Mouse (Mus musculus) small intestine, adult 2 months (tissue): ENCODE data around the gene Txn2. TPM values are rescaled to one million over a fixed set of nuclear protein-coding genes. Genes with fewer than 3 reads are reported as not detected.

Experiments used
- H3K27ac ChIP-seq: fragments of 200-500 bp; 2 replicates; pipeline ENCODE4 v1.5.1; 2012; ENCODE audit warnings: low read depth, low read length, control low read depth, inconsistent platforms; ENCODE audit not compliant: insufficient read depth
- H3K27me3 ChIP-seq: fragments of 200-500 bp; 2 replicates; pipeline ENCODE4 v1.6.1; 2012; ENCODE audit warnings: mild to moderate bottlenecking, moderate library complexity, low read length, inconsistent platforms; ENCODE audit not compliant: control insufficient read depth, insufficient read depth
- H3K36me3 ChIP-seq: fragments of 200-500 bp; 2 replicates; pipeline ENCODE4 v1.6.1; 2012; ENCODE audit warnings: mild to moderate bottlenecking, low read length, control low read depth, inconsistent platforms; ENCODE audit not compliant: control insufficient read depth, insufficient read depth
- H3K4me1 ChIP-seq: fragments of 200-500 bp; 2 replicates; pipeline ENCODE4 v1.6.1; 2012; ENCODE audit warnings: low read length, inconsistent platforms, mixed read lengths; ENCODE audit not compliant: control insufficient read depth, insufficient read depth, insufficient read length
- H3K4me3 ChIP-seq: fragments of 200-500 bp; 2 replicates; pipeline ENCODE4 v1.5.1; 2012; ENCODE audit warnings: low read depth, mild to moderate bottlenecking, control low read depth, inconsistent platforms, low read length, moderate library complexity
- CTCF ChIP-seq: fragments of 200-500 bp; IDR thresholded peaks from 2 replicates; pipeline ENCODE4 v1.5.1; 2012; ENCODE audit warnings: low read depth, mild to moderate bottlenecking, control low read depth, inconsistent platforms, low read length, moderate library complexity, mixed read lengths; ENCODE audit not compliant: insufficient replicate concordance, insufficient read length; ENCODE audit errors: extremely low read depth
- POLR2A ChIP-seq: fragments of 200-500 bp; IDR thresholded peaks from 2 replicates; pipeline ENCODE4 v1.6.1; 2012; ENCODE audit warnings: low read depth, mild to moderate bottlenecking, control low read depth, inconsistent platforms, low read length, moderate library complexity
- WGBS: fragments of 180-500 bp; shearing (Covaris S2); methylation state at CpG from one replicate; pipeline ENCODE4 v1.1.7; 2018; 5-methylcytosine and 5-hydroxymethylcytosine counted together
- polyA plus RNA-seq: library from polyadenylated mRNA; depleted of rRNA; stranded (reverse); fragments of >200 nt; gene quantifications from 2 replicates; pipeline ENCODE4 v1.2.3, GENCODE M21; 2012; rRNA removed

Gene Txn2
- 157 and 222 TPM in 2 replicates for polyA plus RNA-seq

DNA sequence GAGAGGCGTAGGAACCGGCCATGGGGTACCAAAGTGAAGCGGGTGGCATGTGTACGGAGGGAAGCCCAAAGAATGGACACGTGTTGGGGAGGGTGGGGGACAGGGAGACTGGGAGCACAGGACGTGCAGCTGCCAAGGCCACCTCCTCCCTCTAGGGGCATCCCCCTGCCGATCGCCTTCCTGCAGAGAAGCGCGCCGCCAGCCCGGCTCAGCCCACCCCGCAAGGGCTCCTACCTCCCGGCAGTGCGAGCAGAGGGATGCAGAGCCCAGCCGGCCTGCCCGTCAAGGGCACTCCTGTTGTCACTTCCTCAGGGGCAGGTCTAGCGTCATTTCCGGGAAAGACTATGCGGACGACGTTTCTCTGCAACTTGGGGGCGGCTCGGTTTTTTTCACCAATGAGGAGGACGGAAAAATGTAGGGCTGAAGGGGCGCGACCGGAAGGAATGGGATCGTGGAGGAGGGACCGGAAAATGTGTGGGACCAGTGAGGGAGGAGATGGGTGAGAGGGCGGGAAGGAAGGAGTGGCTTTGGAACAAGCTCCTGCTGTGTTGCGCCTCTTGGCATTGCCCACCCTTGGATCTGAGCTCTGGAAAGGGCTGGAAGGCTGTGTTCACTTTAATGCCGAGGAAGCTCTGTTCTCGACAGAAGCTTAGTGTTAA, at the start of gene Txn2:
Txn2 (minus strand) TSS at position 334 of the 659 bp plus-strand sequence.
- under 1% methylated on average over 34 of the region's 34 CpGs for WGBS
- H3K36me3 ChIP-seq: peaks cover 18% of the 10 kb centered on the region
- peak within 1 kb of the TSS; percentile 88 for H3K27ac ChIP-seq

DNA sequence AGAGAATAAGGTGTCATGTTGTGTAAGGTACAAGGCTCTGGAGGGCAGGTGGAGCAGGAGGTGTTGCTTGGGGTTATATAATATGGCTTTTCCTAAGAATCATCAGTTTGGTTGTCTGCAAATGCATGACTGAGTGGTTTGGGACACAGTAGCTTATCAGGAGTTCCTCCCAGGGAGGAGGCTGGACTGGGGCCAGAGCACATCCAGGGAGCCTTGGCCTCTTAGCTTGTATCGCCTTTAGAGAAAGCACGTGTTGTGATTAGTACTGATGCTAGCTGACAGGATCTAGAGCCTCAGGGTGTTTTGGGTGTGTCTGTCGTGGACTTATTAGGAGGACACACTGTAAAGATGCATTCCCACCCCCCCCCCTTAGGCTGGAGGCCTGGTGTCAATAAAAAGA, 48.9 kb upstream of the Txn2 start:
- Histone ChIP-seq H3K27me3 (no peaks in the 10 kb centered on the region; the same call in 1 of the 2 replicates), H3K4me3 (no peak overlapping the region), H3K27ac (no peak overlapping the region), H3K4me1 (no peaks in the 10 kb centered on the region), H3K36me3 (no peaks in the 10 kb centered on the region)
- TF ChIP-seq POLR2A: no peak
- no peak for TF ChIP-seq CTCF
- WGBS: 37% methylated on average over 3 of the region's 3 CpGs

More for the DNA sequence above, at the start of gene Txn2:
- Histone ChIP-seq H3K4me1 (peaks cover 15% of the 10 kb centered on the region), H3K27me3 (no peaks in the 10 kb centered on the region), H3K4me3 (peak within 1 kb of the TSS; percentile 86)
- TF ChIP-seq POLR2A (peak; percentile 93), CTCF (no peak)

DNA sequence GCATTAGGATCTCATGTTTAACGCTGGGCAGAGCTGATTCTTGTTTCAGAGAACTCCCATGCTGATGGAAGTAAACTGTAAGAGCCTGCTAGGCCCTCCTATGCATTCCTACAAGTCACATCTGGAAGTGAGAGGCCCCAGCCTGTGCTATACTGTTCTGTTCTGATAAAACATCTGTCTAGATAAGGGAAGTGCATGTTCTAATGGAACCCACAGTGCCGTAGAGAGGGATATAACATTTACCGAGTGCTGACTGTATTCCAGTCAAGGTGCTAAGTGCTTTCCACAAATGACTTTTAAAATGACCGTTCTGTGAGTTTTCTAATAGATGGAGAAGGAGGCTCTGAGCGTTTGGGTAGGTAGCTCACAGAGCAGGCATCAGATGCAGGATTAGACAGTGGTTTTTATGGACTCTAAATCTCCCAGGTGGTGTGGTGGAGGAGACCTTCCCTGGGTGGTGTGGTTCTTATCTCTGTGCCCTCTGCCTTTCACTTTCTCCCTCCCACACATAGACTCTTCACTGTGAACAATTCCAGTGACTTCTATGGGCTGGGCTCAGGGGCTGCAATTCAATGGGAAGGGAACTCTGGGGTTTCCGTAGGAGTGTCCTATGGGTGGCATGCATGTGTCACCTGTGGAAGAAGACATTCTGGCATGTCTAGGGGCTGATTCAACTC, 45.5 kb upstream of the Txn2 start:
- Histone ChIP-seq H3K36me3 (no peaks in the 10 kb centered on the region), H3K27ac (no peak overlapping the region), H3K4me3 (no peak overlapping the region), H3K27me3 (no peaks in the 10 kb centered on the region), H3K4me1 (peaks cover 3% of the 10 kb centered on the region; the same call in 1 of the 2 replicates)
- WGBS: 59% methylated on average over 6 of the region's 6 CpGs
- TF ChIP-seq CTCF (no peak), POLR2A (no peak)

DNA sequence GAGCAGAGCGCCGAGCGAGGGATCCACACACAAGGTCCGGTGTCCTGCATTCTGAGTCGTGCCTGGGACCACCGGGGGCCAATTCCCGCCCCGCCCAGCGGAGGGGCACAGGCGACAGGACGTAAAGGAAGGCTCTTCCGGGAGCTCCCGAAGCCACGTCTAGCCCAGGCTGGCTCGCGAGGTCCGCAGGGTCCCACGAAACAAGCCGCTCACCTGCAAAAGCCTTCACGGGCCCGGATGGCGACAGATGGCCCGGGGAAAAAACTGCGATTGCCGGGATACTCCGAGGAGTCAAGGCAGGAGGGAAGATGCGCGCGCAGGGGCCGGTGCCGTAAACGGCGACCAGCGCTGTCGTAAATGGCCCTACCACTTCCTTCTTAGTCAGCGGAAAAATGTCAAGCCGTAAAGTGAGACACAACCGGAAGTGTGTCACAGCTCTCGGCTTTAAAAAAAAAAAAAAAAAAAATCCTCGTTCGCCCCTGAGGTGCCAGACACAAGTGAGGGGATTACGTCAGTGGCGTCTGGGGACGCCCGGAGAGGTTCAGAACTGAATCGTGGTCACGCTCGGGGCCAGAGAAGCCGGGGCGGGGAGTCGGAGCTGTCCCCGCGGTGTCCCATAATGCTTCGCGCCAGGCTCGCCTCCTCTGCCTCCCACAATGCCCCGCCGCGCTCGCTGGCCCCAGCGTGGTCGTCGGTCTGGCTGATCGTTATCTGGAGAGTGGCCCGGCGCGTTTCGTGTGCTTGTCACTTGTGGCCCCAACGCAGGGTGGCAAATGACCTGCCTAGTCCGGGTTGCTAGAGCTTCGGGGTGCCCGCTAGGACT, 41.9 kb upstream of the Txn2 start, which contains the start of gene Eif3d:
Eif3d (minus strand) TSS at position 344 of the 823 bp plus-strand sequence.
- H3K4me1 ChIP-seq: peaks cover 8% of the 10 kb centered on the region
- peaks cover 21% of the 10 kb centered on the region for H3K36me3 ChIP-seq
- peak within 1 kb of the TSS; percentile 92 for H3K4me3 ChIP-seq
- TF ChIP-seq CTCF: no peak
- peak; percentile 70 for TF ChIP-seq POLR2A
- H3K27me3 ChIP-seq: no peaks in the 10 kb centered on the region
- WGBS: under 1% methylated on average over 72 of the region's 72 CpGs
- H3K27ac ChIP-seq: peak within 1 kb of the TSS; percentile 99

DNA sequence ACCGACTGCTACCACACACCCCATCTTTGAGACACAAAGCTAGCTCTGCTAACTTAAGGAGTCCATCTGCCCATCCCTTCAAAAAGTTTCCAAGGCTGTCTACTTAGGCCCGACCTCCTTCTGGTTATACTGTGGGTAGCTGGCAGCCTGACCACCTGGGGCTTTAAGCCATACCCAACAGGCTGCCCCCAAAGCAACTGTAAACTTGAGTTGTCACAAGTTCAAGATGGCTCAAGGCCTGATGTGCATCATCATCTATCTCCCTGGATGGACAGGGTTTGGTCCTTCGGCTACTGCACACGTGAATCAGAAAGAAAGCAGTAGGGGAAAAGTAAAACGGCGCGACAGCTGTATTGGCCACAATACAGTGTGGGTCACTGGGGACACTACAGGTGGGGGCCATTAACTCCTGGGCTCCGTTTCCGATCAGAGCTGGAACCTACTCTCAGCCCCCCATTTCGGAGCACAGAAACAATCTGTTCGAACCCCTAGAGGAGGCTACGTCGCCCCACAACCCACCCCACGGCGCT, 41.2 kb upstream of the Txn2 start:
- Histone ChIP-seq H3K4me1 (peaks cover 8% of the 10 kb centered on the region), H3K27me3 (no peaks in the 10 kb centered on the region), H3K27ac (peak overlapping the region; percentile 44), H3K4me3 (peak overlapping the region; percentile 92), H3K36me3 (peaks cover 28% of the 10 kb centered on the region)
- TF ChIP-seq POLR2A: no peak
- TF ChIP-seq CTCF: no peak
- WGBS: under 1% methylated on average over 15 of the region's 15 CpGs

DNA sequence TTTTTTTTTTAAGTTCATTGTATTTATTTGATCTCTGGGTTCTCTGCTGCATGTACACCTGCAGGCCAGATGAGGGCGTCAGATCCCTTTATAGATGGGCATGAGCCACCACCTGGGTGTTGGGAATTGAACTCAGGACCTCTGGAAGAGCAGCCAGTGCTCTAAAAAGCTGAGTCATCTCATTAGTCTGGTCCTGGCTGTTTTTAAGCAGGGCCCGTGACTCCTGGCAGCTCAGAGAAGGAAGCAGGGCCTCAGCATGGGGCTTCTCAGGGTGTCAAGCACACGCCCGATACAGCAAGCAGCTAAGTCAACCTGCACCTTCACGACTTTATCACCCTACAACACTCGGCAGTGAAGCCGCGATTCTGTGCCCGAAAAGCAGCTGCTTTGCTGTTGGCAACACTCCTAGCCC, 36.3 kb upstream of the Txn2 start:
- Histone ChIP-seq H3K27ac (no peak overlapping the region), H3K36me3 (peaks cover 77% of the 10 kb centered on the region), H3K4me1 (peaks cover 8% of the 10 kb centered on the region), H3K4me3 (no peak overlapping the region), H3K27me3 (no peaks in the 10 kb centered on the region)
- 60% methylated on average over 9 of the region's 9 CpGs for WGBS
- TF ChIP-seq CTCF (no peak), POLR2A (no peak)
